8 mouse cellular contexts compared by ENCODE assay signal in the genomic region with DNA sequence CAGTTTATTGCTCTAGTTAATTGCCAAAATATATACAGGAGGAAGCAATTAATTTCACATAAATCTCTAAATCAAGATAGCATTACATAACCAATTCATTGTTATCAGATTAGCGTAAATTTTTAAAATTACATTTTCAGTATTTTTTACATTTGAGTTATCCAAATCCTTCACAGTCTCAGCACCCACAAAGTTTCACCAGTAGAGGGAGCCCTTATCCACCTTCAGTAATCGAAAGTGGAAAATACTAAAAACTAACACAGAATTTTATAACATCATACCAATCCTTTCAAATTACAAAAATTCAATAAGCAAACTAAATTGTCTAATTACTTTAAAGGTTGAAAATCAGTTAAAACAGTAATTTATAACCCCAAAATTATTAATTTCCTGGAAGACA.
A peak's percentile ranks its signal among the peaks of the same experiment; 100 is the strongest.
DNase-seq lines count a peak whose midpoint lies in the region; ATAC-seq and TF ChIP-seq lines count a peak whose summit lies in the region.

No protein-coding gene starts in this region.

- no peak overlapping the region for H3K9ac ChIP-seq in hindbrain, embryonic 14.5 days

- no peak overlapping the region for H3K4me3 ChIP-seq in hindbrain, embryonic 14.5 days (replicated peaks; ENCODE audit: low read length)
- H3K4me3 ChIP-seq in hindbrain, embryonic 10.5 days: no peak overlapping the region
- no peak overlapping the region for H3K4me3 ChIP-seq in thymus, adult 2 months (ENCODE audit: control insufficient read depth, insufficient read depth, low read length)

- H3K4me2 ChIP-seq in hindbrain, embryonic 14.5 days (replicated peaks): no peak overlapping the region

- ATAC-seq in hindbrain, embryonic 14.5 days (ENCODE audit: low FRiP score): no peak

- WGBS in hindbrain, embryonic 14.5 days: 30% methylated on average over 2 of the region's 2 CpGs
- 36% methylated on average over 2 of the region's 2 CpGs for WGBS in hindbrain, embryonic 10.5 days
- WGBS in thymus, adult 2 months: 25% methylated on average over 2 of the region's 2 CpGs

- no peaks in the 10 kb centered on the region for H3K27me3 ChIP-seq in hindbrain, embryonic 14.5 days (ENCODE audit: control insufficient read depth, insufficient read depth, low read length)
- no peaks in the 10 kb centered on the region for H3K27me3 ChIP-seq in hindbrain, embryonic 10.5 days (ENCODE audit: insufficient read depth, poor library complexity, severe bottlenecking)
- no peaks in the 10 kb centered on the region for H3K27me3 ChIP-seq in thymus, adult 2 months (ENCODE audit: control insufficient read depth, insufficient read depth, low read length)

- H3K4me1 ChIP-seq in hindbrain, embryonic 14.5 days (replicated peaks; ENCODE audit: control insufficient read depth, insufficient read depth, low read length): no peaks in the 10 kb centered on the region
- H3K4me1 ChIP-seq in hindbrain, embryonic 10.5 days (replicated peaks): no peaks in the 10 kb centered on the region
- no peaks in the 10 kb centered on the region for H3K4me1 ChIP-seq in thymus, adult 2 months (replicated peaks; ENCODE audit: control insufficient read depth, insufficient read depth, low read length)

- TF ChIP-seq CTCF in thymus, adult 2 months (IDR thresholded peaks at IDR 0.05; ENCODE audit: borderline replicate concordance, control insufficient read depth, extremely low read depth, insufficient read depth, low read length, poor library complexity): no peak

- TF ChIP-seq POLR2A in thymus, adult 2 months (IDR thresholded peaks at IDR 0.05; ENCODE audit: control insufficient read depth, extremely low read depth, insufficient read depth, low read length, poor library complexity): no peak

- H3K9me3 ChIP-seq in hindbrain, embryonic 14.5 days (ENCODE audit: control insufficient read depth, low read length): no peaks in the 10 kb centered on the region
- H3K9me3 ChIP-seq in hindbrain, embryonic 10.5 days: no peaks in the 10 kb centered on the region

- H3K36me3 ChIP-seq in hindbrain, embryonic 14.5 days (replicated peaks; ENCODE audit: control insufficient read depth, insufficient read depth): no peaks in the 10 kb centered on the region
- no peaks in the 10 kb centered on the region for H3K36me3 ChIP-seq in hindbrain, embryonic 10.5 days
- H3K36me3 ChIP-seq in thymus, adult 2 months (ENCODE audit: control insufficient read depth, insufficient read depth, low read length): no peaks in the 10 kb centered on the region

- peak; percentile 79 for DNase-seq in hindbrain, embryonic 14.5 days (ENCODE audit: low spot score)
- DNase-seq in hindbrain, embryonic 10.5 days (ENCODE audit: low spot score): no peak
- peak; percentile 9 for DNase-seq in urinary bladder, postnatal 14 days (ENCODE audit: low spot score)
- DNase-seq in urinary bladder, adult 18-20 months (ENCODE audit: low spot score in 2 of 2): no peak
- DNase-seq in embryo, embryonic 11.5 days (ENCODE audit: low read depth, low spot score): peak; percentile 1
- DNase-seq in retina, postnatal 1 day: peak; percentile 38
- DNase-seq in spleen, postnatal 4 days (ENCODE audit: low spot score in 2 of 2): no peak
- no peak for DNase-seq in thymus, adult 2 months

- no peak overlapping the region for H3K27ac ChIP-seq in hindbrain, embryonic 14.5 days
- H3K27ac ChIP-seq in hindbrain, embryonic 10.5 days: no peak overlapping the region
- no peak overlapping the region for H3K27ac ChIP-seq in thymus, adult 2 months (ENCODE audit: control insufficient read depth, insufficient read depth, low read length)

Comparison
In these comparisons a context has a peak if more than half of its experiments do, and no peak if none do; other contexts are left out.
1. DNase-seq: peak in hindbrain, embryonic 14.5 days (single experiment), urinary bladder, postnatal 14 days (single experiment), embryo, embryonic 11.5 days (single experiment) and retina, postnatal 1 day (single experiment); none in hindbrain, embryonic 10.5 days (single experiment), urinary bladder, adult 18-20 months (0 of 2), spleen, postnatal 4 days (0 of 2) and thymus, adult 2 months (single experiment).